Mouse (Mus musculus): ENCODE data around the gene Fbxw5.

Gene Fbxw5

GRCm38 (mm10) chr2:25500576-25501405 is at the start of gene Fbxw5:
TSS of gene Fbxw5 (plus strand) at chr2:25500750.
- peak; percentile 97 for DNase-seq

GRCm38 (mm10) chr2:25450853-25451647 is 49.5 kb upstream of the Fbxw5 start:
- DNase-seq: no peak

GRCm38 (mm10) chr2:25452951-25453350 is 47.6 kb upstream of the Fbxw5 start:
- no peak for DNase-seq

GRCm38 (mm10) chr2:25456205-25456953 is 44.2 kb upstream of the Fbxw5 start, which contains the start of gene Clic3:
TSS of gene Clic3 (plus strand) at chr2:25456838.
- DNase-seq: no peak

- DNase-seq: no peak
Measured at GRCm38 (mm10) chr2:25457022-25457896, 43.3 kb upstream of the Fbxw5 start.

GRCm38 (mm10) chr2:25458911-25459310 is 41.6 kb upstream of the Fbxw5 start:
- no peak for DNase-seq

GRCm38 (mm10) chr2:25460135-25460534 is 40.4 kb upstream of the Fbxw5 start:
- no peak for DNase-seq

GRCm38 (mm10) chr2:25460551-25461309 is 39.8 kb upstream of the Fbxw5 start, which contains the start of gene Paxx:
TSS of gene Paxx (minus strand) at chr2:25461094.
- peak; percentile 94 for DNase-seq

- DNase-seq: no peak
Measured at GRCm38 (mm10) chr2:25461407-25461806, 39.1 kb upstream of the Fbxw5 start.

GRCm38 (mm10) chr2:25463630-25464029 is 36.9 kb upstream of the Fbxw5 start:
- no peak for DNase-seq

- no peak for DNase-seq
Measured at GRCm38 (mm10) chr2:25465256-25465655, 35.3 kb upstream of the Fbxw5 start.

- peak; percentile 14 for DNase-seq
Measured at GRCm38 (mm10) chr2:25465816-25466635, 34.5 kb upstream of the Fbxw5 start.

GRCm38 (mm10) chr2:25467606-25468303 is 32.8 kb upstream of the Fbxw5 start:
- no peak for DNase-seq

GRCm38 (mm10) chr2:25468962-25469915 is 31.3 kb upstream of the Fbxw5 start:
- DNase-seq: no peak

- no peak for DNase-seq
Measured at GRCm38 (mm10) chr2:25469969-25470368, 30.6 kb upstream of the Fbxw5 start, which contains the start of gene Ptgds. TSS of gene Ptgds (minus strand) at chr2:25470046.

GRCm38 (mm10) chr2:25472550-25472949 is 28.0 kb upstream of the Fbxw5 start:
- DNase-seq: no peak

- DNase-seq: no peak
Measured at GRCm38 (mm10) chr2:25477541-25477940, 23.0 kb upstream of the Fbxw5 start.

- no peak for DNase-seq
Measured at GRCm38 (mm10) chr2:25477967-25478675, 22.4 kb upstream of the Fbxw5 start.
